Mouse (Mus musculus) testis, adult 2 months (tissue): ENCODE results near the gene Gm8994.

ENCODE experiments used
- CTCF ChIP-seq: fragments of 200-500 bp; IDR thresholded peaks from 2 replicates; pipeline ENCODE4 v1.5.1; 2012; ENCODE audit warnings: low read depth, mild to moderate bottlenecking, inconsistent platforms, low read length, moderate library complexity; ENCODE audit not compliant: control insufficient read depth, insufficient read depth, insufficient replicate concordance
- POLR2A ChIP-seq: fragments of 200-500 bp; IDR thresholded peaks from 2 replicates; pipeline ENCODE4 v1.6.1; 2012; ENCODE audit warnings: low read depth, mild to moderate bottlenecking, inconsistent platforms, low read length, moderate library complexity; ENCODE audit not compliant: control insufficient read depth

DNA sequence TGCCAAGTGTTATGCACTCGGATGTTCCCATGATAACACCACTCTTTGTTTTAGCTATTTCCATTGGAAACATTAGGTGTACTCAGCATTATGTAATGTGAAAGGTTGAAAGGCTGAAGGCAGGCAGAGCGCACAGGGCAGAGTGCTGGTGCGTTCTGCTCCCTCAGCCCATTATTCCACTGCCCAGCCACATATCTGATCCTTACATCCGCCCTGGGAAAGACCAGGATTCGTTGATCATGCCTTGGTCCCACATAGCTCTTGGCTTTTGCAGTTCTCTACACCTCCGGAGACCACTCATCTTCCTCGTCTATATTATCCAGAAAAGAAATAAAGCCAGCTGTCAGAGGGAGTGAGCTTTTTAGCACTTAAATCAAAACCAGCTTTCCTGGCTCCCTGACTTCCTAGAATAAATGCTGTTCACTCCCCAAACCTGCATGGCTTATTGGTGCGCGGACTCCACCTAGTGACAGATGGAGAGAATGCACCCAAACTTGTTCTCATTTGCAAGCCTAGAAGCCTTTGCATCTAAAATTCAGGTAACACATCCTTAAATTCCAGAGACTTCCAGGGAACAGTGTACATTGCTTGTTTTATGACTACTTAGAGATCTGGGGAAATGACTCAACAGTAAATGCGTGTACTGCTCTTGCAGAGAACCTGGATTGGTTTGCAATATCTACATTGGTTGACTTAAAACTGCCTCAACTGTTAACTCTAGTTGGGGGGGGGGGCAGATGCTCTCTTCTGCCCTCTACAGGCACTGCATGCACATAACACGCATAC lies 26.3 kb downstream of the Gm8994 start:
- no peak for TF ChIP-seq POLR2A
- TF ChIP-seq CTCF, result peak; percentile 31; the same call in 1 of the 2 replicates
